Mouse (Mus musculus) B cell, adult 2 months (primary cell): Measurements from ENCODE around the gene Kcnq1.

Experiments
- DNase-seq, 2 experiments: peaks; one replicate each; pipeline ENCODE4 v3.0.0; 2022

The Kcnq1 gene

DNA sequence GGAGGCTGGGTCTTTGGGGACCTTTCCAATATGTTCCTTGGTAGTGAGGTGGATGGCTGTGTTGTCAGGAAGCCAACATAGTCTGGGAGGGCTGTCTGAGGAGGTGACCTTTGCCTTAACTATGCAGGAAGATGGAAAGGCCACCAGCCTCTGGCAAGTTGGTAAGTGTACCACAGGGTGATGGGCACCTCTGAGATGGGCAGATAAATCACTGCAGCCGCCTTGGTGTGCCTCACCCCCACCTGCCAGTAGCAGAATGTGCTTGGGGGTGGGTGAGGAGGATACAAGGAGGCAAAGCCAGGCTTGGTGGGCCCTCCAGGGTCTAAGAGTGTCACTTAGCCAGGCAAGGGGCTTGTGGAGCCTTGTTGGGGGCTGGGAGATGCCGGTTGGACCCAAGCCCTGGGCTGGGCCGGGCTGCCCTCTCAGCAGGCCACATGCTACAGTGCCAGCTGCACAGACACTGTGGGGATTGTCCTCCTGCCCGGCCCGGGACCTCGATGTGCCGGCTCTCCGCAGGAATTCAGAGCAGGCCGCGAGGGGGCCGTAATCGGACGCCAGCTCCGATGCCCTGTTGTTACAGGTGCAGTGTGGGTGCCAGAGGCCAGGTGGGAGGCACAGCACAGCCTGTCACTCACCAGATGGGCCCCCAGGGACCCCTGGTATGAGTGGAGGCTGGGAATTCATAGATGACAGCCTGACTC, 223.1 kb downstream of the Kcnq1 start:
- no peak for DNase-seq

DNA sequence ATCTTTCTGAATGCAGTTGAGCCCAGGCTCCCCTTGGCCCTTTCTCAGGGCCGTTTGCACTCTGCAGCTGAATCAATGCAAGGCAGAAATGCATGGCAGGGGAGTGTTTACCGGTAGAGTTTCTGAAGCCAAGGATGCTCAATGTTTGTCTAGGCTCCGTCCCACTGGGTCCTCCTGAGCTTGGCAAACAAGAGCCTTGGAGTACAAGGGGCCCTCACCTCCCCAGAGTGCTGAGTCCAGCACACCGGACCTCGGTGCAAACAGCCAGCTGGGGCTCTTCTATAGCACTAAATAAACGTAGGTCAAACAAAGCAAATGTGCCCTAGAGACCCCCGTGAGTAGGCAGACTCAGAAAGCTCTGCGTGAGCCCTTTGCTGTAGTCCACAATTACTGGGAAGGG, 226.9 kb downstream of the Kcnq1 start:
- DNase-seq, result no peak

DNA sequence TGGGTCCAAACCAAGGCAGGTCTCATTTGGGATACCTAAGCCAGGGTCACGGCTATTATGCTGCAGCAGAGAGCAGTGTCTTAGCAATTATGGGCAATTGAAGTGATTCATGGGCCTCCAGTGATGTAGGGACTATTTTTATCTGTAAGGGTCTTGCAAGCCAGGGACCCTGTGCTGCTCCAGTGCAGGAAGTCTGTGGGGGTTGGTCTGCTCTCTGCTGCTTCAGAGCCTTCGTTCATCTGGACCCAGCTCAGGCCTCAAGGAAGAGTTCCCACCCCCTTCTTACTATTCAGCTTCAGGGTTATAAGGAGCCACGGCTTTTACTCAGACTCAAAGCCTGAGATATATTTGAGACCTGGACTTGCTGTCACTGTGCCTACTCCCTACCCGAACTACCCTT, 227.4 kb downstream of the Kcnq1 start:
- no peak for DNase-seq

DNA sequence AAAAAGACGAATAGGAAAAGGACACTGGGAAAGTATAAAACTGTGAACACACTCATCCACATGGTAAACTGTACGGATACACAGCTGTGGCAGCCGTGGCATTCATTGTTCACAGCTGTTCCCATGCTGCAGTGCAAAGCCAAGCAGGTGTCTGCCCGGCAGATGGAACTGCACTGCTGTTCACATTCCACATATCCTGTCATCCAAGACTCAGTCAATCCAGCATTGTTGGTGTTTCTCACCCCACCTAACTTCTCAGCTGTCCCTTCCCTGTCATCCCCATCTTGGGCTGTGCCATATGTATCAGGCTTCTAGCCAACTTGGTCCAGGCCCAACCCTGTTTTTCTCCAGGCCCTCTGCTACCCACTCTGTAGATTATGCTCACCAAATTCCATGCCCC, 232.5 kb downstream of the Kcnq1 start:
- DNase-seq, result no peak

DNA sequence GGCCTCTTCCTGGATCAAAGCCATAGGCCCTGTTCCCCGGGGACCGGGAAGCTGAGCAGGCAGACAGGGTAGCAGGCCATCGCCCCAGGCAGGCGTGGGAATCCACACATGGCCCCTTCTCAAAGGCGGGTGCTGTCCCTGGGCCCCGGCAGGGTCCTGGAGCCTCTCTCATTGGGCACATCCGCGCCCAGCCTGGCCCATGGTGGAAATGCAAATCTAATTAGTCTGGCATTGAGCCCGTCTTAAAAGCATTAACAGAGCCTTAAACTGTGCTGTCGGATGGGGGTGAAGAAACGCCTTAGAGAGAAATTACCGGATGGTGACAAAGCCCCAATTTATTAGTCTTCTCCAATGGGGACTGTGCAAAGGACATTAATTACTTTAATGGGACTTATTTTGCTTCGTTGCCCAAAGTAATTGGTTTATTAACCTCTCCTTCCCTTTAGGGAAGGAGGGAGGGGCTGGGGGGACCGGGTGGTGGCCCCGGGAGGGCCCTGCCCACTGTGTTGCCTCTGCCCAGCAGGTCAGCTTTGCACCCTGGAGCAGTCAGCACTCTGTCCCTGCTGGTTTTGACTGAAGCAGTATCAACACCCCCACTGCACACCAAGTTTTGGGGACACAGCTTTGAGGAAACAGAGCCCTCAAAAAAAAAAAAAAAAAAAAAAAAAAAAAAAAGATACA, 234.6 kb downstream of the Kcnq1 start:
- DNase-seq, result no peak

DNA sequence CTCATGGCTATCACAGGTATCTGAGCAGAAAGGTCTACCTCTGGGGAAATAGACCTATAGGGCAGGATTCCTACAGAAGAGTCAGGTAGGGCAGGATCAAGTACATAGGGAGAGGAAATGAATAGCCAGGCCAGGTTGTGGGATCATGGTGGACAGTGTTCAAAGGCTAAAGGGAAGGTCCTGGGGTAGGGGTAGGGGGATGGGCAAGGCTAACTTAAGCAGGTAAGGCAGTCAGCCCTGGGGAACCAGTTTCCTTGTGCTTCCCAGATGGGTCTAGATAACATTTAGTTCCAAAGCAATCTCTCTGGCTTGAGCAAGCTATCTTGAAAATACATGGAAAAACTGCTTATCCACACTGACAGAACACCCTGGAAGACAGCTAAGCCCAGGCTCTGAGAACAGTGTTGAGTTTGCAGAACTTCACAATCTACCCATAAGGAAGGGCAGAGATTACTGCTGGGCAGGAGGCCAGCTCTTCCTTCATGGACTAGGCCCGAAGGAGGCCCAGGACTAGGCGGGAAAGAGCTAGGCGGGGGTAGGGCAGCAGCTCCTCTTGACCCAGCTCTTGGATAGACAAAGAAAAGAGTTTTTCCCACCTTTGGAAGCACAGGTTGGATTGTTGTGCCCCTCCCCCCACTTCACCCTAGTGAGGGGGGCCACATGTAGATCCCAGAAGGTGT, 235.3 kb downstream of the Kcnq1 start:
- no peak for DNase-seq

DNA sequence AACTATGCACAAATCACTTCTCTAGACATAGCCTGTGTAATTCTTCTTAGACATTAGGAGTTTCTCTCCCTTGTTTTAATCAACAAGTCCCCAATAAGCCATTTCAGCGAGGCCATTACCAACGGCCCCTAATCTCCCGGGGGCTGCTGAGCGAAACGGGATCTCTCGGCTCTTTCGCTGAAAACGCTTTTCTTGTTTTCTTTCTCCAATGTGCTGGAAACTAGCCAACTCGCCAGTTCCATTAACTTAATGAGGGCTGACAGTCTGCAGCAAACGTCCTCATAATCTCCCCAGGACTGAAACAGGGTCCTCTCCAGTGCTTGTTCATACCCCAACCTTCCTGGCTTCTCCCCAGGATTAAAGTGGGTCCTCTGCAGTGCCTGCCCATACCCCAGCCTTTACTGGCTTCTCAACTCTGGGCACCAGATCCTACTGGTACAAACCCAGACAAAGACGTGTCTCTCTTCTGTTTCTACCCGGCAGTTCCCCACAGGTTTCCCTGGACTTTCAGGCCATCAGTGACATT, 237.7 kb downstream of the Kcnq1 start:
- no peak for DNase-seq

DNA sequence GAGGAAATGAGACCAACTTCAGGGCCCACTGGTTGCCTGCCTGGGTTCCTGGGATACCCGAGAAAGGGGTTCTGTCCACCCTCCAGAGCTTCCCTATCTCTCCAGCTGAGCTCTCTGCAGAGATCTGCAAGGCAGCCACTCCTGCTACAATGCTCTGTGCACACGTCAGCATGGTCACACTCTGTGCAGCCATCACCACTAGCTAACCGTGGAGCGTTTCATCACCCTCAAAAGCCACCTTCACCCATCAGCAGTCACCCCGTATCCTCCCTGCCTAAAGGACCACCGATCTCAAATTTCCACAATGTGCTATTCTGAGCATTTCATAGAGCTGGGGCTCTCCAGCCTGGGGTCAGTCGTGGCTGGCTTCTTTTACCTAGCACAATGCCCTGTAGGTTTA, 243.1 kb downstream of the Kcnq1 start:
- DNase-seq, result no peak

DNA sequence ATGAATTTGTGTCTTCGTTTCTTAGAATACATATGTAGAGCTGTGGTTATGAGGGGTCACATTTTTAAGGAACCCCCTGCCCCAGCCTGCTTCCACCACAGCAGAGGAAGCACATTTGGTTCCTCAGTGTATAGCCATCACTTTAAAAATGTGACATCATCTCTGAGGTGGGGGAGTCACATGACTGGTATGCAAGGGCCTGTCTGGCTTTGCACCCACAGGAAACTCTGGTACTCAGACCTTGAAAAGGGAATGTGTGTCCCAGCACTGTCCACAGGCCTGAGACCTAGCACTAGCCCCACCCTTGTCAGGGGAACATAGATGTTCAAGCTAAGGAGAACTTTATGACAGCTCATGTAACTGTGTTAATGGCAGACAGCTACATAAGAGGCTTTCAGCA, 243.7 kb downstream of the Kcnq1 start:
- DNase-seq, result no peak

DNA sequence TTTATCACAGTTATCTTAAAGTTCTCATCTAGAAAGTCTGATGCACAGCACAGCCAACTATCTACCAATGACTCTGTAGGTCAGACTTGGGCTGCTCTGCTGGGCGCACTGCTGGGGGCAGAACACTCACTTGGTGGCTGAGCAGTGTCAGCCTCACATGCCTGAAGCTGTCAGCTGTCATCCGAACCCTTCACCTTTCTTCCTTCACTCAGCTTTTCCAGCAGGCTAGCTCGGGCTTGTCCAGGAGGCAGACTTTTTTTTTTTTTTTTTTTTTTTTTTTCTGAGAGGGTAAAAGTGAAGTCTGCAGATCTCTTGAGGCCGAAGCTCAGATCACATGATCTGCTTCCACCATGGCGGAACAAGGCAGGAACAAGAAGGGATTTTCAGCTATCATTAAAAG, 249.7 kb downstream of the Kcnq1 start:
- no peak for DNase-seq

DNA sequence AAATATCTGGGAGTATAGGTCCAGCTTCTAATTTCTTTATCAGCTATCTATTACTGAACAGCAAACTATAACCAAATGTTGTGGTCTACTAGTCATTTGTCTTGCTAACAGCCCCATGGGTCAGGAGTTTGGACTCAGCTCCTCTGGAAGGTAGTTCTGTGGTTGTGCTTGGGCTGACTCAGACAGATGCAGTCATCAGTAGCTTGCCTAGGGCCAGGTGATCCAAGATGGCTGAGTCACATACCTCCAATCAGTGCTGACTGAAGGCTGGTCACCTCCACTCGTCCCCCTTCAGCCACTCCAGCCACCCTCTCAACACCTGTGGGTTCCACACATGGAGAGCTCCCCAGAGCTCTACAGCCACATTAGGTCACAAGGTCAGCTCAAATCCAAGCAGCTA, 250.9 kb downstream of the Kcnq1 start:
- DNase-seq, result no peak

DNA sequence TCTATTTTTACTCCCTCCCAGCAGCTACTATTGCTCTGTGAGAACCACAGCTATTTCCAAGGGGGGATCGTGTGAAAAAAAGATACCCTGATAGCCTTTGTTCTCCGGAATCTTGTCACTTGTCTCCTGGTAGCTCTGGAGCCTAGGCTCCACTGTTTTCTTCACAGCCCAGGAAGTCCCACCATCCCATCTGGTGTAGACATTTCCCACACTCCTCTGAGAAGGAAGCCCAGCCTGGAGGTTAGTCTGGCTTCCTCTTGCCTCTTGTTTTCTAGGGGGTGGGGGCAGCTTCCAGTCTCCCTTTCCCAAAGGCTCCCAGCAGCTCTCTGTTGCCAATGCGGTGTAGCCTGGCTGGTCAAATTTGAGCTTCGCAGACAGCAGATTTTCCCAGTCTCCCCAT, 251.7 kb downstream of the Kcnq1 start:
- DNase-seq, result no peak

DNA sequence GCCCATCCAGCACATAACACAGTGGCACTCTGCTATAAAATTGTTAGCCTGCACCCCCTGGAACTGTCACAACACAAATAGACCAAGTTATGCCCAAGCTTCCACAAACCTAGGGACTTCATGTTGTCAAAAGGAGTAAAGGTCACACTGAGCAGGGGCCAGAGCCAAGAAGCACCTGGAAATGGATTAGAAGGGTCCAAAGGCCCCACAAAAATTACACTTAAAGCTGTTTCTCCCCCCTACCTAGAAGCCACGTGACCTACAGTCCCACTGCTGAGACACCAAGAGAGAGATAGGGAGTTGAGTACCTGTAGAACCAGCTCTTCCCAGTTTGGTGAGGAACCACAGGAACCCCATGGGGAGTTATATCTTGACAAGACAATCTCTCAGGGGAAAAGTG, 253.6 kb downstream of the Kcnq1 start:
- DNase-seq, result no peak

DNA sequence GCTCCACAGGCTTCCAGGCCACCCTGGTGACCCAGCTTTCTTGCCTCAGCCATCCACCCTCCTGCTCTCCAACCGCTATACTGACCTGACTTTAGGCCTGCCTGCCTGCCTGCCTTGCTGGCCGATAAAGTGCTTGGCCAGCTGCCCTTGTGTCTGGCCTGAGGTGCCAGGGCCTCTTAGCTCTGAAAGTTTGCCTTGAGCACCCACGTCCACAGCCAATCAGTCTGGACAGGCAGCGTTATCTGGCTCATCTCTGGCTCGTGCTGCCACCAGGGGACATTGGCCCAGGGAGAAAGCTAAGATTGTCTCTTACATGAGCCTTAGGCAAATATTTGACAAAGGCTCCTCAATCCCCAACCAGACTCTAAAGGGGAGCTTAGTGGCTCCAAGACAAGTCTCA, 254.6 kb downstream of the Kcnq1 start:
- no peak for DNase-seq

DNA sequence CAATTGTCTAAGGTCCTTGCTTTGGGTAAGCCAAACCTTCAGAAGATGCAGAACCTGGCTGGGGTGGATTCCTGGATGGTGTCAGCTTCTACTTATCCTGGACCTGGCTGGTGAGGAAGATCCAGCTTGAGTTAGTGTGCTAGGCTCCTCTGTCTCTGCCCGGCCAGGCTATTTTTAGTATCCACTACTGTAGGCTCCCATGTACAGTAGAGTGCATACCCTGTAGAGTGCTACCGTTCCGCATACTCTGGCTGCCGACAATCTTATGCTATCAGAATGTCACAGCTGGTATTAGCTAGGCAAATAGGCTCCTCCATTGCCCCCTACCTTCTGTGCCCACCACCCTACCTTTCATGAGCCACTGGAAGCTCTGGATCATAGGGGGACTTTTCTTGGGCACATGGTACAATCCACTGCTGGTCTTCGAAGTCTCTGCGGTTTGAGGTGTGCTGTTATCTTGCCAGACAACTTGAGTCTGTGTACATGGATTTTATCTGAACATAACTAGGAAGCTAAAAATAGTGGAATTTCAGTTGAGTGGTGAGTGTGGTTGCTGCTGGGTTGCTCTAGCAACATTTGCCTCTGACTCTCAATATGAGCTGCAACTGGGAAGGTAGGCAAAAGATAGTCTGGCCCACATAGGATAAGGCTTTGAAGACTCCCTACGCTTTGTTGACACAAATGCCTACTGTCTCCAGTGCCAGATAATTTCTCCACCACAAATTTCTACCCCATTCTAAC, 258.1 kb downstream of the Kcnq1 start:
- DNase-seq, result no peak

DNA sequence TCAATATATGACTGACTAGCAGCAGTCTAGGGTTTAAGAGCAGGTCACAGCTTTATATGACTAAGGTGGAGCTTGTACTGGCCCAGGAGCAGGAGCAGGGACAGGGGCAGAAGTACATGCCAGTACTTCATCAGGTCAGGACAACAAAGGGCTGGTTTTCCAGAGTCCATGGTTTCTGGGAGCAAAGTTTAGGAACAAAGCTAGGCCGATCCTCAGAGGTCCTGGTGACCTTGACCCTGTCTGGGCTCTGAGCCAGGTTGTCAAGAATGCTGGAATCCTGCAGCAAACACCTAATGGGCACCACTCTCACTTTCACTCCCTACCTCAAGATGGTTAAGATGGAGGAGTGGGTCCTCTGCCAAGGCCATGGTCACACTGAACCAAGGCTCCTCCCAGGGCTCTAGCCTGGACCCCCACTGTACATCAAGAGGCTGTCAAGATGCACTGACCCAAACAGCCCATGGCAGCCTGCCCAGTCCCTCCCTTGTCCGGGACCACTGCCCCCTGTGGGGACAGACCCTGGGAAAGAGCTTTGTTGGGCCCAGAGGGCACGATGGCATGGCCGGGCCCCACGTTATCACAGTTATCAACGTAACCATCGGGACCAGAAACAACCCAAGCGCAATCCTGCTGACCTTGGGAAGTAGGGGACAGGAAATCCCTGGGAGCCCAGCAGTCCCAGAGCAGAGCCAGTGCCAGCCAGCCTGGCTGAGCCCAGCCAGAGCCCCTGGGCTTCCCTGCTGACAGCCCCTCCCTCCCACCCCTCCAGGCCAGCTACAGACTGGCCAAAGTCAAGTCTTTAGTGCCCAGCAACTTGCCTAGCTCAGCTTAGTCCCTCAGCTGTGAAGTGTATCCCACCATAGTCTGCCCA, 259.0 kb downstream of the Kcnq1 start:
- no peak for DNase-seq

DNA sequence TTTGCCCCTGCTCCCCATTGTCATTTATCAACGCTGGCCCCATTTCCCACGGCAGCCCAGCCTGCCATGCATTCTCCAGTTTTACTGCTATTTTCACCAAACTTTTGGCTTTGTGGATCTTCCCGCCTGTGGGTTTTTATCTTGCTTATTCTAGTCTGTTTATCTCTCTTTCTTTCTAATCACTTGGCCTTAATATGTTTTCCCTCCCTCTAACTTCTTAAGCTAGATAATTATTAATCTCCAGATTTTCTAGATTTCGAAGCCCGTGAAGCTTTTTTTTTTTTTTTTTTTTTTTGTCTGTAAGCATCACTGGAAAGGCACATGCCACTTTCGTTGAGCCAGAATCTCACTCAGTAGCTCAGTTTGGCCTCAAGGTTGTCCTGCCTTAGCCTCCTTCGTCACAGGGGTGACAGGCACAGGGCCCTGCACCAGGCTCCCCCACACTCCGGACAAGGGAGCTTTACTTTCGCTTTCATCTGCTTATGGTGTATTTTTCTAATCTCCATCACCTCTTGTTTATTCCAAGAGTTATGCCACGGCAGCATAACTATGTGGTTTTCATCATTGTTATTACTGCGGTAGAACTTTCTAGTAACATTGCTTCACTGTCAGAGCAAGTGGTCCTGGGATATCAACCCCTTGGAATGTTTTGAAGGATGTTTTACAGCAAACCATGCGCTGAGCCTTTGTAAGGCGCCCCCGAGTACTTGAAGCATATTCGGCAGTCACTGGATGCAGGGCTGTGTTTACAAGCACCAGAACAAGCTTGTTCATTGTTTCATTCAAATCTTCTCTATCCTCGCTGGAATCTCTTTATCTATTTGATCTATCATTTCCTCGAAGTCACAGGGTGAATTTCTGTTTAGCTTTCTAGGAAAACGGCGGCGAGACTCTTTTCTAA, 261.5 kb downstream of the Kcnq1 start:
- no peak for DNase-seq

DNA sequence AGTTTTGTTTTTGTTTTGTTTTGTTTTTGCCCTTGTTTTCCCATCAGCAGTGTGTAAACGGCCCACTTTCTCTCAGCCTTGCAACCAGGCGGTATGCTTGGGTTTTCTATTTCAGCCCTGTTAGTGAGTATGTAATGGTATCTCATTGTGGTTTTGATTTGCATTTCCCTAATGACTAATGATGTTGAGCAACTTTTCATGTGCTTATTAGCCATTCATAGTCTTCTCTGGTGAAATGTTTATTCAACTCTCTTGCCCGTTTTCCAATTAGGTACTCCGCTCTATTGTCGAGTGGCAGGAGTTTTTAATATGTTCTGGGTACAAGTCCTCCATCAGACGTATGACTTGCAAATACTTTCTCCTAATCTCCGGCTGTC, 262.1 kb downstream of the Kcnq1 start:
- DNase-seq, result no peak

DNA sequence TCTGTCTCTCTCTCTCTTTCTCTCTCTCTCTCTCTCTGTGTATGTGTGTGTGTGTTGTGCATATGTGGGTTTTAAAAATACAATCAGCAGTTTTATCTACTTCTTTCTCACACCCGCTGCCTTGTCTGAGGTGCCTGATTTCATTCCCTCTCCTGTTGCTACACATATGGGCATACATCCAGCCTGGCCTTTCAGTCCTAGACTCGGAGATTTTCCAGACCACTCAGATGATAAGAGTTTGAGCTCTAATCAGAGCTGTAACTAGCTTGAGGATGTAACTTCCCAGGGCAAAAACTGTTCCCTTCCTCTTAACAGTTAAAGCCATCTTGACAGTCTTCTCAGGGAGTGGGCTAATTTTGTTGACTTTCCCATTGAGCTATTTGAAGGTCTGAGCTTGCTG, 265.2 kb downstream of the Kcnq1 start:
- DNase-seq, result no peak

DNA sequence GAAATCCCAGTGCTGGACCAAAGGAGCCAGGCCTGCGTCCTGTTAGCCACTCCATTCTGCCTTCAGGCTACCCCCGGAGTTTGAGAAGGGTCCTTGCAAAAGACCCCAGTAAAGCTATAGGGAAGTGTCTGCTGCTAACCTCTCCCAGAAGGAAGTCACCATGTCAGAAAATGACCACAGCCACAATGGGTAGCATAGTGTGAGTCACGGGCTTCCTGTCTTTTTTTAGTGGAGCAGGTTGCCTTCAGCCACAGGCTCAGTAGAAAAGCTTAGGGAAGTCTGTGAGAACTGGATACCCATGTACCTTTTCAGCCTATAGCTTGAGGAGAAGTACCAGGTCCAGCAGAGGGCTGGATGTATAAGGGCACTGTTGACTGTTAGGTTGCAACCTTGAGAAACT, 267.1 kb downstream of the Kcnq1 start:
- no peak for DNase-seq

DNA sequence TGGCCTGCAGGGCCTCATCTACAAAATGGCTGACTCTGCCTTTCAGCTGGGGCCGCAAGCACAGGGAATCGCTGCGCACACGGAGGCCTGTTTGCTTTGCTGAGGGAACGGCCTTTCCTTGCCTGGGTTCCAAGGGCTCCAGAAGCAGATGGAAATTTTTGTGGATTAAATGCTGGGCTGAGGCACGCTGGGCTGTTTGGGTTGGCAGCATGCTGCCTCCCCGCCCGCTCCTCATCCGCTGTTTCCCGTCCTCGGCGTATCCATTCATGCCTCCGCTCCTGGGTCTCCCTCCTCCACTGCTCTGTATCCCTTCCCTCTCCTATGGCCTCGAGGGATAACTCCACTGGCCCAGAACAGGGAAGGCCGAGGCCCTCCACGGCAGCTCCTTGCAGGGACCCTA, 269.8 kb downstream of the Kcnq1 start:
- DNase-seq, result no peak
